Mouse (Mus musculus): Measurements from ENCODE around the gene Slc22a5. TPM values are rescaled to one million over a fixed set of nuclear protein-coding genes. Genes with fewer than 3 reads are reported as not detected.
A peak's percentile ranks its signal among the peaks of the same experiment; 100 is the strongest.

The Slc22a5 gene
- polyA plus RNA-seq, 1 experiment from 2014 or later = 11.1 TPM

GRCm38 (mm10) chr11:53851795-53852194 is 39.7 kb downstream of the Slc22a5 start:
- Histone ChIP-seq H3K27ac (ENCODE audit: low read depth, low read length) (no peak overlapping the region), H3K9ac (ENCODE audit: low read depth, low read length) (no peak overlapping the region), H3K9me3 (ENCODE audit: control insufficient read depth, low read length) (no peaks in the 10 kb centered on the region), H3K27me3 (replicated peaks; ENCODE audit: control insufficient read depth, insufficient read depth, low read length) (no peaks in the 10 kb centered on the region), H3K4me1 (ENCODE audit: control insufficient read depth, insufficient read depth, low read depth, low read length) (no peaks in the 10 kb centered on the region), H3K4me2 (ENCODE audit: low read length) (no peak overlapping the region), H3K36me3 (ENCODE audit: control insufficient read depth, insufficient read depth, low read length) (no peaks in the 10 kb centered on the region), H3K4me3 (ENCODE audit: low read length) (no peak overlapping the region)
- WGBS = 60% methylated on average over 5 of the region's 5 CpGs
- no peak for ATAC-seq

- no peak overlapping the region for H3K9ac ChIP-seq (ENCODE audit: low read depth, low read length)
- no peak overlapping the region for H3K4me3 ChIP-seq (ENCODE audit: low read length)
- H3K36me3 ChIP-seq (ENCODE audit: control insufficient read depth, insufficient read depth, low read length) = no peaks in the 10 kb centered on the region
- H3K4me2 ChIP-seq (ENCODE audit: low read length) = peak overlapping the region; percentile 18
- H3K9me3 ChIP-seq (ENCODE audit: control insufficient read depth, low read length) = no peaks in the 10 kb centered on the region
- WGBS = 28% methylated on average over 9 of the region's 9 CpGs
- no peaks in the 10 kb centered on the region for H3K4me1 ChIP-seq (ENCODE audit: control insufficient read depth, insufficient read depth, low read depth, low read length)
- ATAC-seq = peak; percentile 81
- no peak overlapping the region for H3K27ac ChIP-seq (ENCODE audit: low read depth, low read length)
- no peaks in the 10 kb centered on the region for H3K27me3 ChIP-seq (replicated peaks; ENCODE audit: control insufficient read depth, insufficient read depth, low read length)
Observed at GRCm38 (mm10) chr11:53849588-53850320, 41.7 kb downstream of the Slc22a5 start.

GRCm38 (mm10) chr11:53845680-53846079 is 45.8 kb downstream of the Slc22a5 start:
- H3K27me3 ChIP-seq (replicated peaks; ENCODE audit: control insufficient read depth, insufficient read depth, low read length) = no peaks in the 10 kb centered on the region
- no peak overlapping the region for H3K27ac ChIP-seq (ENCODE audit: low read depth, low read length)
- no peak overlapping the region for H3K4me3 ChIP-seq (ENCODE audit: low read length)
- H3K4me1 ChIP-seq (ENCODE audit: control insufficient read depth, insufficient read depth, low read depth, low read length) = no peaks in the 10 kb centered on the region
- ATAC-seq = no peak
- H3K4me2 ChIP-seq (ENCODE audit: low read length) = no peak overlapping the region
- no peaks in the 10 kb centered on the region for H3K9me3 ChIP-seq (ENCODE audit: control insufficient read depth, low read length)
- H3K9ac ChIP-seq (ENCODE audit: low read depth, low read length) = no peak overlapping the region
- WGBS = 89% methylated on average over 5 of the region's 6 CpGs
- no peaks in the 10 kb centered on the region for H3K36me3 ChIP-seq (ENCODE audit: control insufficient read depth, insufficient read depth, low read length)

GRCm38 (mm10) chr11:53843106-53843505 is 48.4 kb downstream of the Slc22a5 start:
- ATAC-seq = no peak
- no peak overlapping the region for H3K4me3 ChIP-seq (ENCODE audit: low read length)
- H3K27ac ChIP-seq (ENCODE audit: low read depth, low read length) = no peak overlapping the region
- no peaks in the 10 kb centered on the region for H3K4me1 ChIP-seq (ENCODE audit: control insufficient read depth, insufficient read depth, low read depth, low read length)
- no peaks in the 10 kb centered on the region for H3K9me3 ChIP-seq (ENCODE audit: control insufficient read depth, low read length)
- no peaks in the 10 kb centered on the region for H3K36me3 ChIP-seq (ENCODE audit: control insufficient read depth, insufficient read depth, low read length)
- no peak overlapping the region for H3K4me2 ChIP-seq (ENCODE audit: low read length)
- 74% methylated on average over 10 of the region's 10 CpGs for WGBS
- no peaks in the 10 kb centered on the region for H3K27me3 ChIP-seq (replicated peaks; ENCODE audit: control insufficient read depth, insufficient read depth, low read length)
- no peak overlapping the region for H3K9ac ChIP-seq (ENCODE audit: low read depth, low read length)

- Histone ChIP-seq H3K4me3 (ENCODE audit: low read length) (no peak overlapping the region), H3K4me2 (ENCODE audit: low read length) (no peak overlapping the region), H3K4me1 (ENCODE audit: control insufficient read depth, insufficient read depth, low read depth, low read length) (no peaks in the 10 kb centered on the region), H3K36me3 (ENCODE audit: control insufficient read depth, insufficient read depth, low read length) (no peaks in the 10 kb centered on the region), H3K9ac (ENCODE audit: low read depth, low read length) (no peak overlapping the region), H3K27me3 (replicated peaks; ENCODE audit: control insufficient read depth, insufficient read depth, low read length) (no peaks in the 10 kb centered on the region), H3K27ac (ENCODE audit: low read depth, low read length) (no peak overlapping the region), H3K9me3 (ENCODE audit: control insufficient read depth, low read length) (no peaks in the 10 kb centered on the region)
- no peak for ATAC-seq
- 41% methylated on average over 4 of the region's 4 CpGs for WGBS
Observed at GRCm38 (mm10) chr11:53842161-53842581, 49.3 kb downstream of the Slc22a5 start.

- Histone ChIP-seq H3K9ac (ENCODE audit: low read depth, low read length) (no peak overlapping the region), H3K36me3 (ENCODE audit: control insufficient read depth, insufficient read depth, low read length) (no peaks in the 10 kb centered on the region), H3K4me2 (ENCODE audit: low read length) (no peak overlapping the region), H3K27me3 (replicated peaks; ENCODE audit: control insufficient read depth, insufficient read depth, low read length) (no peaks in the 10 kb centered on the region), H3K4me1 (ENCODE audit: control insufficient read depth, insufficient read depth, low read depth, low read length) (no peaks in the 10 kb centered on the region), H3K9me3 (ENCODE audit: control insufficient read depth, low read length) (no peaks in the 10 kb centered on the region), H3K27ac (ENCODE audit: low read depth, low read length) (no peak overlapping the region), H3K4me3 (ENCODE audit: low read length) (no peak overlapping the region)
- WGBS = 79% methylated on average over 12 of the region's 12 CpGs
- no peak for ATAC-seq
Observed at GRCm38 (mm10) chr11:53841514-53841913, 49.9 kb downstream of the Slc22a5 start.

- Histone ChIP-seq H3K4me3 (ENCODE audit: low read length) (no peak overlapping the region), H3K9ac (ENCODE audit: low read depth, low read length) (no peak overlapping the region), H3K27ac (ENCODE audit: low read depth, low read length) (no peak overlapping the region), H3K4me1 (ENCODE audit: control insufficient read depth, insufficient read depth, low read depth, low read length) (no peaks in the 10 kb centered on the region), H3K27me3 (replicated peaks; ENCODE audit: control insufficient read depth, insufficient read depth, low read length) (no peaks in the 10 kb centered on the region), H3K4me2 (ENCODE audit: low read length) (no peak overlapping the region), H3K36me3 (ENCODE audit: control insufficient read depth, insufficient read depth, low read length) (no peaks in the 10 kb centered on the region), H3K9me3 (ENCODE audit: control insufficient read depth, low read length) (no peaks in the 10 kb centered on the region)
- ATAC-seq = no peak
- 74% methylated on average over 8 of the region's 8 CpGs for WGBS
Observed at GRCm38 (mm10) chr11:53839663-53840642, 51.5 kb downstream of the Slc22a5 start.

- Histone ChIP-seq H3K9me3 (ENCODE audit: control insufficient read depth, low read length) (no peaks in the 10 kb centered on the region), H3K9ac (ENCODE audit: low read depth, low read length) (no peak overlapping the region), H3K27ac (ENCODE audit: low read depth, low read length) (no peak overlapping the region), H3K27me3 (replicated peaks; ENCODE audit: control insufficient read depth, insufficient read depth, low read length) (no peaks in the 10 kb centered on the region), H3K4me2 (ENCODE audit: low read length) (no peak overlapping the region), H3K36me3 (ENCODE audit: control insufficient read depth, insufficient read depth, low read length) (no peaks in the 10 kb centered on the region), H3K4me1 (ENCODE audit: control insufficient read depth, insufficient read depth, low read depth, low read length) (no peaks in the 10 kb centered on the region), H3K4me3 (ENCODE audit: low read length) (no peak overlapping the region)
- whole genome bisulfite sequencing = 88% methylated on average over 6 of the region's 6 CpGs
- ATAC-seq = no peak
Observed at GRCm38 (mm10) chr11:53839147-53839546, 52.3 kb downstream of the Slc22a5 start.

GRCm38 (mm10) chr11:53837731-53838130 is 53.7 kb downstream of the Slc22a5 start:
- no peak overlapping the region for H3K9ac ChIP-seq (ENCODE audit: low read depth, low read length)
- H3K27ac ChIP-seq (ENCODE audit: low read depth, low read length) = no peak overlapping the region
- ATAC-seq = no peak
- no peaks in the 10 kb centered on the region for H3K4me1 ChIP-seq (ENCODE audit: control insufficient read depth, insufficient read depth, low read depth, low read length)
- H3K27me3 ChIP-seq (replicated peaks; ENCODE audit: control insufficient read depth, insufficient read depth, low read length) = no peaks in the 10 kb centered on the region
- no peaks in the 10 kb centered on the region for H3K9me3 ChIP-seq (ENCODE audit: control insufficient read depth, low read length)
- no peaks in the 10 kb centered on the region for H3K36me3 ChIP-seq (ENCODE audit: control insufficient read depth, insufficient read depth, low read length)
- no peak overlapping the region for H3K4me3 ChIP-seq (ENCODE audit: low read length)
- WGBS = 87% methylated on average over 5 of the region's 5 CpGs
- H3K4me2 ChIP-seq (ENCODE audit: low read length) = no peak overlapping the region
